In genomic region chr11:121543287-121543856, GRCm38 (mm10) we compare ENCODE assay signal across 10 mouse cellular contexts. TPM values are rescaled to one million over a fixed set of nuclear protein-coding genes. Genes with fewer than 3 reads are reported as not detected.
DNase-seq lines count a peak whose midpoint lies in the region; ATAC-seq lines count a peak whose summit lies in the region.
"Had no signal": no experiment of that assay in that cellular context is flagged by ENCODE, and none has a peak within 500 bp of the region (broad histone marks: within the 10 kb centered on the region; RNA-seq: fewer than 3 reads in every experiment).

No protein-coding gene starts in this region.

- H3K27ac ChIP-seq in intestine, embryonic 16.5 days (ENCODE audit: low read length) = peak overlapping the region; percentile 81
- no peak overlapping the region for H3K27ac ChIP-seq in forebrain, embryonic 14.5 days (ENCODE audit: low read depth, low read length)

- no peak overlapping the region for H3K9ac ChIP-seq in intestine, embryonic 16.5 days (ENCODE audit: low read depth, low read length)
- no peak overlapping the region for H3K9ac ChIP-seq in forebrain, embryonic 14.5 days (ENCODE audit: low read length)

- peak; percentile 57 for ATAC-seq in intestine, embryonic 16.5 days
- peak; percentile 56 for ATAC-seq in megakaryocyte progenitor cell, adult 5-6 weeks (replicated peaks; ENCODE audit: poor library complexity)
- ATAC-seq in forebrain, embryonic 14.5 days = no peak

- 75% methylated on average over 5 of the region's 5 CpGs for WGBS in intestine, embryonic 16.5 days
- 93% methylated on average over 5 of the region's 5 CpGs for WGBS in forebrain, embryonic 14.5 days

- H3K36me3 ChIP-seq in intestine, embryonic 16.5 days (ENCODE audit: control insufficient read depth, insufficient read depth, low read length) = no peaks in the 10 kb centered on the region
- no peaks in the 10 kb centered on the region for H3K36me3 ChIP-seq in forebrain, embryonic 14.5 days (ENCODE audit: control insufficient read depth, insufficient read depth, low read length)

- H3K4me3 ChIP-seq in intestine, embryonic 16.5 days (ENCODE audit: low read length) = no peak overlapping the region
- H3K4me3 ChIP-seq in forebrain, embryonic 14.5 days (ENCODE audit: low read depth, low read length) = no peak overlapping the region
- H3K4me3 ChIP-seq: megakaryocyte, embryonic 14.5 days had no signal

- H3K4me1 ChIP-seq in intestine, embryonic 16.5 days (ENCODE audit: control insufficient read depth, insufficient read depth, low read length) = peaks cover 20% of the 10 kb centered on the region
- no peaks in the 10 kb centered on the region for H3K4me1 ChIP-seq in forebrain, embryonic 14.5 days (ENCODE audit: control insufficient read depth, insufficient read depth, low read length)

- peak; percentile 32 for DNase-seq in kidney, adult 11 months
- no peak for DNase-seq in kidney, postnatal 4 days
- peak; percentile 68 for DNase-seq in c-Kit-negative CD71-positive TER-119-positive erythroid progenitor cells, embryonic 14.5 days (ENCODE audit: low read depth, low spot score)
- no peak for DNase-seq in right cerebral cortex, adult 18-20 months
- DNase-seq in forebrain, embryonic 14.5 days (ENCODE audit: low spot score) = no peak
- DNase-seq in layer of hippocampus, postnatal 36 days = no peak

- H3K9me3 ChIP-seq in intestine, embryonic 16.5 days (ENCODE audit: control insufficient read depth, low read length) = no peaks in the 10 kb centered on the region
- no peaks in the 10 kb centered on the region for H3K9me3 ChIP-seq in forebrain, embryonic 14.5 days (replicated peaks; ENCODE audit: control insufficient read depth, low read length)
- H3K9me3 ChIP-seq: megakaryocyte, embryonic 14.5 days had no signal

- peak overlapping the region; percentile 1; the same call in 1 of the 2 replicates for H3K4me2 ChIP-seq in intestine, embryonic 16.5 days (ENCODE audit: low read depth, low read length)
- no peak overlapping the region for H3K4me2 ChIP-seq in forebrain, embryonic 14.5 days (ENCODE audit: low read length)

- no peaks in the 10 kb centered on the region for H3K27me3 ChIP-seq in intestine, embryonic 16.5 days (replicated peaks; ENCODE audit: control insufficient read depth, insufficient read depth, low read length)
- H3K27me3 ChIP-seq in forebrain, embryonic 14.5 days (replicated peaks; ENCODE audit: control insufficient read depth, insufficient read depth, low read length) = no peaks in the 10 kb centered on the region
- H3K27me3 ChIP-seq: megakaryocyte, embryonic 14.5 days had no signal

RNA-seq across cellular contexts. Expression of gene Zfp750, which starts 24.2 kb away (rescaled TPM):
- 0.50 and 0.62 TPM in 2 replicates for polyA plus RNA-seq in intestine, embryonic 16.5 days (2015; fragmentation: Nextera tagmentation; extraction: Ambion mirVana)
- total RNA-seq in megakaryocyte progenitor cell, adult 5-6 weeks (2015) = not detected in 2 replicates
- total RNA-seq in megakaryocyte progenitor cell, adult 5-6 weeks (2017) = 0.14 TPM in 1 of 2 replicates, not detected in the other
- 0.09 TPM in 1 of 2 replicates, not detected in the other for polyA plus RNA-seq in forebrain, embryonic 14.5 days (2014; fragmentation: Nextera tagmentation; extraction: Ambion mirVana)
- under 1 TPM; 0.27 to 0.30 TPM for total RNA-seq in layer of hippocampus, postnatal 36 days (2021)
- total RNA-seq: hematopoietic stem cell, adult 5-6 weeks had no signal

Comparison
In these comparisons a context has a peak if more than half of its experiments do, and no peak if none do; other contexts are left out.
1. DNase-seq: peak in kidney, adult 11 months (single experiment) and c-Kit-negative CD71-positive TER-119-positive erythroid progenitor cells, embryonic 14.5 days (single experiment); none in kidney, postnatal 4 days (0 of 2), right cerebral cortex, adult 18-20 months (single experiment), forebrain, embryonic 14.5 days (single experiment) and layer of hippocampus, postnatal 36 days (0 of 2).